Mouse (Mus musculus) adrenal gland, postnatal 4 days (tissue): ENCODE results near the gene Adgrg5. TPM values are rescaled to one million over a fixed set of nuclear protein-coding genes. Genes with fewer than 3 reads are reported as not detected.

Source experiments
- DNase-seq, 2 experiments: peaks; one replicate each; pipeline ENCODE4 v3.0.0; 2021 to 2022; ENCODE audit warnings: low spot score in 2 of 2, mixed read lengths in 2 of 2
- total RNA-seq, 2 experiments: library from RNA; stranded (reverse); gene quantifications; 2 replicates each; pipeline ENCODE4 v1.2.3; 2021

The Adgrg5 gene
- total RNA-seq, 2 experiments from 2014 or later = 0.28 to 0.42 TPM

DNA sequence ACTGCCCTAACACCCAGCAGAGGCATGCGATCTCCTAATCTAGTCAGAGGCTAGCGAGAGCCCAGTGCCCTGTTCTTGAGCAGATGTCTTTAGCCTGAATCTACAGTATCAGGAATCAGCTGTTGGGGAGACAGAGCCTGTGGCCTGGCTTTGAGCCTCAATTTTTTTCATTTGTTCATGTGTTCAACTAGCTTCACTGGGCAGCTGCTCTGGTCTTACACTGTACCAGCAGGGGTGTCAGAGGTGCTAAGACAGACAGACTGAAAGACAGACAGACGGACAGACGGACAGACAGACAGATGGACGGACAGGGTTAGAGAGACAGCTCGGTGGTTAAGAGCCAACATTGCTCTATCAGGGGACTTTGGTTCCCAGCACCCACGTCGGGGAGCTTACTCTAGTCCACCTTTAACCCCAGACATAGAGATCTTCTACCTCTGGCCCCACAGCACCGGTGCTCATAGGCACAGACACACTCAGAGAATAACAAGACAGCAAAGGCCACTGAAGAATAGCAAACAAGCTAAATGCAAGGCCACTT lies 68.0 kb downstream of the Adgrg5 start:
- no peak for DNase-seq

DNA sequence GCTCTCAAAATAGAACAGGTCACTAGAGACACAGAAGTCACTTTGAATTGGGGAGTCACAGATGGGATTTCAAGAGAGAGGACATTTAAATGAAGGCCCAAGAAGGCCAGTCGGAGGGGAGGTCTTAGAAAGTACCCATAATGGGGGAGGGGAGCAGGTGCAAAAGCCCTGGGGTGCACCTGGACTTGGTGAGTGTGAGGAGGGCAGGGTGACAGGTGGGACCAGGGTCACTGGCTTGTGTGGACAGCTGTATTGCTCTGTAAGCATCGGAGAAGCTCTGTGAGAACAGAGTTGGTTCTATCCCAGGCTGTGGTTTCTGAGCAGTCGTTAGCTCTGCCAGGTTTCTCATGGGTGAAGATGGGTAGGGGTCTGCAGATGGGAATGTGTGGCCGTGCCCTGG lies 68.5 kb downstream of the Adgrg5 start:
- no peak for DNase-seq

DNA sequence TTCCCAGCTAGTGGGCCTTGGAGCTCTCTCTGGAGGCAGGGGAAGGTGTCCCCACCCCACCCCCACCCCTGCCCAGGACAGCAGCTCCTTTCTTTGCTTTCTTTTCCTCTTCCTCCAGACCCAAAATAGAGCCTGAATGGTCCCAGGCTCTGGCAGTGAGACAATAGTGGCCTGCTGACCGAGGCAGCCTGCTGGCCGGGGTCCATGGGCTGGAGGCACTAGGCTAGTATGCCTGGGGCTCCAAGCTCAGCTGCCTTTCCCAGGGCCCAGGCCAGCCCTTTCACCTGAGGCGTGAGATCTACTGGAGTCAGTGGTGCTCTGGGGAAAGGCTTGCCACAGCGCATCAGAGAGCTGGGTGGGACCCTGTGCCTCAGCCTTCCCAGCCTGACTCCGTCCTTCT lies 69.0 kb downstream of the Adgrg5 start:
- DNase-seq = no peak

Other genes with a start within 250 kb of the Adgrg5 start
- 1 to 10 TPM; 3.3 to 4.1 TPM for gene Pllp, start 227.4 kb upstream of the Adgrg5 start, total RNA-seq
- under 1 TPM; 0.25 to 0.31 TPM for gene Ccl22, start 178.1 kb upstream of the Adgrg5 start, total RNA-seq
- 10 to 100 TPM; 18.8 to 21.1 TPM for gene Cx3cl1, start 151.7 kb upstream of the Adgrg5 start, total RNA-seq
- gene Ccl17, start 113.2 kb upstream of the Adgrg5 start, total RNA-seq = under 1 TPM; 0.87 to 0.90 TPM
- gene Coq9, start 85.4 kb upstream of the Adgrg5 start, total RNA-seq = 100 to 1,000 TPM; 128 to 144 TPM
- gene Ciapin1, start 85.3 kb upstream of the Adgrg5 start, total RNA-seq = 10 to 100 TPM; 84.1 to 89.3 TPM
- 10 to 100 TPM; 61.4 to 65.6 TPM for gene Polr2c, start 66.2 kb upstream of the Adgrg5 start, total RNA-seq
- gene Dok4, start 47.4 kb upstream of the Adgrg5 start, total RNA-seq = 10 to 100 TPM; 21.5 to 24.9 TPM
- gene Ccdc102a, start 5.6 kb upstream of the Adgrg5 start, total RNA-seq = 10 to 100 TPM; 13.3 to 14.0 TPM
- gene Adgrg1, start 51.1 kb downstream of the Adgrg5 start, total RNA-seq = 10 to 100 TPM; 38.3 to 62.3 TPM
- 1 to 10 TPM; 6.2 to 7.8 TPM for gene Adgrg3, start 94.0 kb downstream of the Adgrg5 start, total RNA-seq
- gene Drc7, start 131.4 kb downstream of the Adgrg5 start, total RNA-seq = not detected
- 10 to 100 TPM; 20.2 to 20.9 TPM for gene Katnb1, start 157.5 kb downstream of the Adgrg5 start, total RNA-seq